Mouse (Mus musculus) T-helper 2 cell (primary cell): Measurements from ENCODE around the gene Lrguk.

Experiments
- in situ Hi-C: fragments of 300-600 bp; cut with MboI, MseI; formaldehyde crosslinking; loops from one replicate; pipeline ENCODE4 v1.15.1; 2025; ENCODE audit warnings: high pct_unique_total_duplicates

Gene Lrguk

GRCm38 (mm10) chr6:34066790-34067189 lies 37.5 kb downstream of the Lrguk start:
- in situ Hi-C loops = no loop called here

- in situ Hi-C loops = no loop called here
Observed at GRCm38 (mm10) chr6:34067271-34067670, 38.0 kb downstream of the Lrguk start.

- in situ Hi-C loops = no loop called here
Observed at GRCm38 (mm10) chr6:34071936-34072335, 42.7 kb downstream of the Lrguk start.

- in situ Hi-C loops = no loop called here
Observed at GRCm38 (mm10) chr6:34073931-34074442, 44.7 kb downstream of the Lrguk start.

GRCm38 (mm10) chr6:34075520-34075919 lies 46.3 kb downstream of the Lrguk start:
- in situ Hi-C loops = no loop called here

GRCm38 (mm10) chr6:34083471-34083870 lies 54.2 kb downstream of the Lrguk start:
- in situ Hi-C loops = no loop called here

GRCm38 (mm10) chr6:34087701-34088100 lies 58.5 kb downstream of the Lrguk start:
- in situ Hi-C loops = no loop called here

- in situ Hi-C loops = no loop called here
Observed at GRCm38 (mm10) chr6:34088986-34089385, 59.7 kb downstream of the Lrguk start.

GRCm38 (mm10) chr6:34091537-34091936 lies 62.3 kb downstream of the Lrguk start:
- in situ Hi-C loops = no loop called here

- in situ Hi-C loops = no loop called here
Observed at GRCm38 (mm10) chr6:34096274-34096673, 67.0 kb downstream of the Lrguk start.

- in situ Hi-C loops = no loop called here
Observed at GRCm38 (mm10) chr6:34096905-34097304, 67.7 kb downstream of the Lrguk start.

- in situ Hi-C loops = no loop called here
Observed at GRCm38 (mm10) chr6:34099725-34100124, 70.5 kb downstream of the Lrguk start.

GRCm38 (mm10) chr6:34101531-34102396 lies 72.5 kb downstream of the Lrguk start:
- in situ Hi-C loops = no loop called here

GRCm38 (mm10) chr6:34103251-34103920 lies 74.1 kb downstream of the Lrguk start:
- in situ Hi-C loops = no loop called here

GRCm38 (mm10) chr6:34110571-34110970 lies 81.3 kb downstream of the Lrguk start:
- in situ Hi-C loops = no loop called here

- in situ Hi-C loops = no loop called here
Observed at GRCm38 (mm10) chr6:34111406-34111805, 82.2 kb downstream of the Lrguk start.

GRCm38 (mm10) chr6:34116838-34117478 lies 87.7 kb downstream of the Lrguk start:
- in situ Hi-C loops = no loop called here

GRCm38 (mm10) chr6:34124401-34124800 lies 95.2 kb downstream of the Lrguk start:
- in situ Hi-C loops = no loop called here

GRCm38 (mm10) chr6:34129261-34129660 lies 100.0 kb downstream of the Lrguk start:
- in situ Hi-C loops = no loop called here

- in situ Hi-C loops = no loop called here
Observed at GRCm38 (mm10) chr6:34132391-34132790, 103.1 kb downstream of the Lrguk start.

- in situ Hi-C loops = no loop called here
Observed at GRCm38 (mm10) chr6:34138366-34138765, 109.1 kb downstream of the Lrguk start.

- in situ Hi-C loops = no loop called here
Observed at GRCm38 (mm10) chr6:34142931-34143330, 113.7 kb downstream of the Lrguk start.
